Mouse (Mus musculus): ENCODE measurements around the gene Mettl27.
A peak's percentile ranks its signal among the peaks of the same experiment; 100 is the strongest.
"Not testable (repeated sequence)": the region's sequence is repeated elsewhere in the genome, so short reads cannot be mapped to it uniquely, and the experiment has no call there.

The Mettl27 gene

DNA sequence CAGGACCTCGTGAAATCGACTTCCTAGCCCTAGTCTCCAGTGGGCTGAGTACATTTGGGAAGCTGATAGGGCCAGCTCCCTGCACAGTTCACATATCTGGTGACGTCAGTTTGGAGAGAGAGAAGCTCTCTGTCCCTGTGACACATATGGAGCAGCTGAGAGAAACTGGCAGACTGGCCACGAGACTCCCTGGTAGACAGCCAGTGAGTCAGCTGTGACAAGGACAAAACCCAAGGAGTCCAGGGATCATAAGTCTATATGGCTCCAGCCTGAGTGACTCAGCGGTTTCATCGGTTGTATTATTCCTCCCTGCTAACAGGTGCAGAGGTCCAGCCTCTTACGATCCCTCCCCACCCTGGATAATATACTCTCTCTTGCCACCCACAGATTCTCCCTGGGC is 26.9 kb downstream of the Mettl27 start:
- DNase-seq = no peak

DNA sequence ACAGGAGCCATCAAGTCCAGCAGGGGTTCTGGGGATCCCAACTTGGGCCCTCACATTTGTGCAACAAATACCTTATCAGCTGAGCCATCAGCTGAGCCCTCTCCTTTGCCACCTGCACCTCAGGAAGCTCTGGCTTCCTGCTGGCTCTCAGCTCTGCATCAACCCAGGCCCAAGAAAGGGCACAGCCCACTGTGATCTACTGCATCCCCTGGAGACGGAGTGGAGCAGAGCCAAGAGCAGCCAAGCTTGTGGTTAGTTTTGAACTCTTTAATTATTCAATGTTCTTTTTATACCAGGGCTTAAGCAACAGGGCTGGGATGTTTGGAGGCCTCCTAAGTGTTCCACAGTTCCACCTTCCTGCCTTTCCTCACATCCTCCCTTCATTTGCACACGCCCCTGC is 28.3 kb downstream of the Mettl27 start:
- no peak for DNase-seq

DNA sequence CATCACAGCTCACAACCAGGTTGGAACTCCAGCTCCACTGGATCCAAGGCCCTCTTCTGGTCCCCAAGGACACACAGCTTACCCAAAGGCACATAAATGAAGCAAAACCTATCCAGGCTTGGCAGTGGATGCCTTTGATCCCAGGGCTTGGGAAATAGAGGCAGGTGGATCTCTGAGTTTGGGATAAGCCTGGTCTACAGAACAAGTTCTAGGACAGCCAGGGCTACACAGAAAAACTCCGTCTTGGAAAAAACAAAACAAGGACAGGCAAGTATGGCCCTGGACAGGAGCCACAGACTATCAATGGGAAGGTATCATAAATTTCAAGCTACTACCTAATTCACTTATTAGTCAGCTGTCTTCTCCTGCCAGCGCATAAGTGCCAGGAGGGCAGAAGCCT is 29.4 kb downstream of the Mettl27 start:
- DNase-seq = no peak

DNA sequence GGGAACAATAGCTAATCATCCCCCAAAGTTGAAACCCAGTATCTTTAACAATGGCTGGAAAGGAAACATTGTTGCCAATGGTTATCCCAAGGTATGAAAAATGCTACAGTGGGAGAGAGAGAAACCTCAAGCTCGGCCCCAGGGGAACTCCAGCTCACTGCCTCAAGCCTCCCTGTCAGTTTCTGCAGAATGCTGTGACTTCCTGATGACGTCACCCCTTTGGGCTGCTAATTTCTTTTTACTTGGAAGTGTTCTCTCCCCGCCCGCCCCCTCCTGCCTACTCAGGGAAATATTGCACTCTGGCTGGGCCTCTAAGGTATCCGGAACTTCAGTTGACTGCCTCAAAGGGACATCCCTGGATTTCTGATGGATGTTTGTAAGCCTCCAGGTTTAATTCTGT is 31.4 kb downstream of the Mettl27 start:
- DNase-seq = peak; percentile 38

- DNase-seq = not testable (repeated sequence)
These were observed 32.5 kb downstream of the Mettl27 start for GRCm38 (mm10) chr5:134964655-134965054.

- DNase-seq = peak; percentile 83
These were observed 33.3 kb downstream of the Mettl27 start for GRCm38 (mm10) chr5:134965473-134965851.

DNA sequence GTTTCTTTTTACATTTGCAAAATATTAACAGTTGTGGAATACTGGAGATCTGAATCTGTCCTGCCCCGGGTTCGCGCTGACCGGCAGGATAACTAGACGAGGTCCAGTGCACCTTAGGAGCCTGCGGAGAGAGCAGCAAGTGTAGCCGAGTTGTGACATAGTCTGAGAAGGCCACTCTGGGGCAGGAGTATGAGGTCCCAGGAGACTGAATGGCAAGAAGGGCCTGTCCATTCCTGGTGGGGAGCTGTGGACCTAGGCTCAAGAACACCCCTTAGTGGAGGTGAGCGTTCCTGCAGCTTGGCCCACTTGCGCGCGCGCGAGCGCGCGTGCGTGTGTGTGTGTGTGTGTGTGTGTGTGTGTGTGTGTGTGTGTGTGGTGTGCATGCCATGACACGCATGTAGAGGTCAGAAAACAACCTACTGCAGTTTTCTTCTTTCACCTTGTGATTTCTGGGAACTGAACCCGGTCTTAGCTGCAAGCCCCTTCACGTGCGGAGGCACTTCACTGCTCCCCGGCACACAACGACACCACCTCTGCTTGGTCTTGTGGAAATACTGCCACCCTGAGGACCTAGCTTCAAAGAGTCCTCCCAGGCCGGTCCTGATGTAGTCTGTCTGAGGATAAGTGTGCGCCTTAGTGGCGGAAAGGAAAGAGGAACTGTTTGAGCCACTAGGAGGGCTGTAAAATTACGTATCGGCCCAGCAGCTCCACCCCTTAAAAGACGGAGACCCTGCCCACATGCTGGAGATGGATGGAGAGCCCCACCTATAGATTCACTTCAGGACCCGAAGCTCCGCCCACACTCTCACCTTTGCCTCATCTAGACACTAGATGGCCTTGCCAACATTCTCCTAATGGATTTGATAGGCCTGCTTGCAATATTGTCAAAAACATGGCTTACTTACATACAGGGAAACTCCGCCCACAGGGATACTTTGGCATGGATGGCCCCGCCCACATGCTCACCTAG is 34.0 kb downstream of the Mettl27 start:
- peak; percentile 62 for DNase-seq

DNA sequence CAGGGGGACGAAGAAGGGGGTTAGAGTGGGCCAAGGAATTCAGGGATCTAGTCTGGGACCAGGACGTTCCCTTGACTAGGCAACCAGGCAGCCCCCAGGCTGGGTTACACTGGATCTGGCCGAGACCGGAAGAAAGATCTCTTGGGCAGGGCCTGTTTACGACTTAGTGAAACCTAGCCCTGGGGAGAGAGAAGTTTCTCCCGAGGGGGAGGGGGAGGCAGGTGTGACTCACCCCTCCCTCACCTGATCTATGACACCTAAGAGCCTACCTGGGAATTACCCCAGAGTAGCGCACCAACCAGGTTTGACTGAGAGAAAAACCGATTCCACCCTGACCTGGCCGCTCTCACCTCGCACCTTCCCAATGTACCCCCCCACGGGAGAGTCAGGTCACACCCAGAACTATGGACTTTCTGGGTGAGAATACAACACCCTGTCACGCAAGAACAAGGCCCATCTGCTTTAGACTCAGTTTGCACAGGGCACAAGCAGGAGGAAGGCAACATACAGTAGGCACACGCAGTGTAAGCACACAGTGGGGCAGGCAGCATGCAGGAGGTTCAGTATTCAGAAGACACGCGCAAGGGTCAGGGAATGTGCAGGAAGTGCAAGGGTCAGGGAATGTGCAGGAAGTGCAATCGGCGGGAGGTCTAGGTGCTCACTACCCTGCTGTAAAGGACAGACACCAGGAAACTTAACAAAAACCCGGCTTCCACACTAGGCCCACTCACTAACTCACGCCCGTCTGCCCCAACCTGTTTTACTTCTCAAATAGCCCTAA is 35.2 kb downstream of the Mettl27 start:
- no peak for DNase-seq

- DNase-seq = no peak
These were observed 38.5 kb downstream of the Mettl27 start for GRCm38 (mm10) chr5:134970671-134971070.

DNA sequence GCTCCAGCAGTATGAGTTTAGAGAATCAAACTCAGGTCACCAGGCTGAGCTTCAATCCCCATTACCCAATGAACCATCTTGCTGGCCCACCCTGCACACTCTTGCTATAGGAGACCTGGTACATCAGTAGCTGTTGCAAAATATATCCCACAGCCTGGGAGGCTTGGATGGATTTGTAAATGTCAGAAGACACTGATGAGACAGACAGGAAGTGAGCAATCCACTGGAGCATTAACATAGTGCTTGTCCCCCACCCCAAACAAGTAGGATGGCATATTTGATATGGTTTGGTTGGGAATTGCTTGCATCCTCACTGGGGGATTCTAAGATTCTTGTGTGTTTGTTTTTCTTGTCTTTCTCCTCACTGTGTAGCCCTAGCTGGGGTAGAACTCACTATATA is 40.9 kb downstream of the Mettl27 start:
- DNase-seq = no peak

GRCm38 (mm10) chr5:134973526-134973925 is 41.4 kb downstream of the Mettl27 start:
- no peak for DNase-seq

DNA sequence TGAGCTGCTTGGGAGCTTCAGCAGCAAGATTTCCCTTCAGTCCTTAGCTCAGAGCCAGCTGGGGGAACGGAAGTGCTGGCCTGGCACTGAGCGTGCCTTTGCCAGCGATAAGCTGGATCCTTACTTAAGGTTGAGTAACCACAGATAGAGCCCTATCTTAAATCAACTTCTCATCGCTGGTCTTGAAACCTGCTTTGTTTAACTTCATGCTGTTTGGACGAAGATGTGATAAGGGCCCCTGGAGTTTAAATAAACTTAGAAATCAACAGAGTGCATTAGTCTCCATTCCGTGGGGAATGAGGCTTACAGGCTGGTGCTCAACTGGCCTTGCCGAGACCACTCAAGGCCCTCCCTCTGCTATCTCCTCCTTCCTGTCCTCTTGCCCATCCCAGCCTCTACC is 42.1 kb downstream of the Mettl27 start:
- DNase-seq = no peak

GRCm38 (mm10) chr5:134974921-134975320 is 42.8 kb downstream of the Mettl27 start:
- DNase-seq = no peak

- no peak for DNase-seq
These were observed 44.0 kb downstream of the Mettl27 start for GRCm38 (mm10) chr5:134976164-134976563.

- DNase-seq = no peak
These were observed 44.5 kb downstream of the Mettl27 start for GRCm38 (mm10) chr5:134976577-134977250.

- DNase-seq = no peak
These were observed 45.7 kb downstream of the Mettl27 start for GRCm38 (mm10) chr5:134977837-134978236.

DNA sequence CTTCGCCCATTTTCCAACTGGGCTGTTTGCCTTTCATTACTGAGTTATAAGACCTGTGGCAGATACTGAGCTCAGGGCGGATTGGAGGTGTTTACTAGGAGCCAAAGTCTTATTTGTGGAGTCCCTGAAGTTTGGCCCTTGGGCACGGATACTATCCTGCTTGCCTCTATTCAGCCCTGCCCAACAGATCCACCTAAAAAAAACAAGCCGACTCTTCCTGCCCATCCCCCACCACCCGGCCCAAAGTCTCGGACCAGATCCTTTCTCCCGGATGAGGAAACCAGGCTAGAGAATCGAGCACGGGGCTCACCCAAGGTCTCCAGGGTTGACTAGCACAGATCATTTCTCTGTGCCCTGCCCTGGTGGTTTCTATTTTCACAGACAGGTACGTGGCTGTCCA is 49.0 kb downstream of the Mettl27 start:
- peak; percentile 38 for DNase-seq

DNA sequence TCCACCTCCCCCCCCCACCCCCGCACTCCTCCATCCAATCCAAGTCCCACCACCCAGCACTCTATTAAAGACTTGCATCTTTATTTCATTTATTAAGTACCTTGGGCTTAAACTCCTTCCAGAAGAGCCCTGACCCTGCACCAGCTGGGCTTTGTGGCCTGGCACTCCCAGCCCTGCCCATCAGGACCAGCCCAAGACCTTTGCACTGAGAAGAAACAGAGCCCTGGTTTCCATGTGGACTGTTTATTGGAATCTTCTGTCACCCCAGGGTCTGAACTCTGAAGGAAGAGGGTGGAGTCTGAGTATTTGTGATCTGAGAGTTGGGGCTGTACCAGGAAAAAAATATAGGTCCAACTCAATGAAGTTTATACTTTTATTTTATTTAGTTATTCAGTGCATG is 50.9 kb downstream of the Mettl27 start:
- no peak for DNase-seq

- DNase-seq = no peak
These were observed 51.6 kb downstream of the Mettl27 start for GRCm38 (mm10) chr5:134983771-134984170.

DNA sequence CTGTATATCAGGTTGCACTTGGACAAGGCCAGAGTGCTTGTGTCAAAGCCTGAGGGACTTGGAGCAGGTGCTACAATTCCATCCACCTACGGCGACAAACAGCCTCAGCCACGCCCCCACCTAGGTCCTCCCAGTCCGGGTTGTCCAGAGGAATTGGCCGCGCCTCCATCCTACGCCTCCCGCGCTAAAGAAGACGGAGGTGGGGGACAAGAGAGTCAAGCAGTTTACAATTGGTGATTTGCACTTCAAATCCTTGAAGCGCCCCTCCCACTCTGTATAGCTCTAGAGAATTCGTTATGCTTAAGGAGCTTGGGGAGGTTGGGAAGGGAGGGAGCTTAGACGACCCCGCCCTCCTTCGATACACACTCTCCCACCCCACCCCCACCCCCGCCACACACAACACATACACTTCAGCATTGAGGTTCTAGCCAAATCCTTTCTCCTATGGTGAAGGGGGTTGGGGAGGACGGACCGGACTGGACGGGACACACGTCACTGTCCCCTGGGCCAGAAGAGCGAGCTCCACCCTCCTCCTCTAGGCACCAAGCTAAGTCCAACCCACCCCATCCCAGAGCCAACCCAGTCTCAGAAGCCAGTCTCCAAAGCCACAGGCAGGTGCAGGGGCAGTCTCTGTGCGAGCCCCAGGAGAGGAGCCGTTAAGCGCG is 53.6 kb downstream of the Mettl27 start, which contains the start of gene Cldn3:
TSS of gene Cldn3 (plus strand) at position 582 of the 665 bp plus-strand sequence.
- DNase-seq = peak; percentile 82

DNA sequence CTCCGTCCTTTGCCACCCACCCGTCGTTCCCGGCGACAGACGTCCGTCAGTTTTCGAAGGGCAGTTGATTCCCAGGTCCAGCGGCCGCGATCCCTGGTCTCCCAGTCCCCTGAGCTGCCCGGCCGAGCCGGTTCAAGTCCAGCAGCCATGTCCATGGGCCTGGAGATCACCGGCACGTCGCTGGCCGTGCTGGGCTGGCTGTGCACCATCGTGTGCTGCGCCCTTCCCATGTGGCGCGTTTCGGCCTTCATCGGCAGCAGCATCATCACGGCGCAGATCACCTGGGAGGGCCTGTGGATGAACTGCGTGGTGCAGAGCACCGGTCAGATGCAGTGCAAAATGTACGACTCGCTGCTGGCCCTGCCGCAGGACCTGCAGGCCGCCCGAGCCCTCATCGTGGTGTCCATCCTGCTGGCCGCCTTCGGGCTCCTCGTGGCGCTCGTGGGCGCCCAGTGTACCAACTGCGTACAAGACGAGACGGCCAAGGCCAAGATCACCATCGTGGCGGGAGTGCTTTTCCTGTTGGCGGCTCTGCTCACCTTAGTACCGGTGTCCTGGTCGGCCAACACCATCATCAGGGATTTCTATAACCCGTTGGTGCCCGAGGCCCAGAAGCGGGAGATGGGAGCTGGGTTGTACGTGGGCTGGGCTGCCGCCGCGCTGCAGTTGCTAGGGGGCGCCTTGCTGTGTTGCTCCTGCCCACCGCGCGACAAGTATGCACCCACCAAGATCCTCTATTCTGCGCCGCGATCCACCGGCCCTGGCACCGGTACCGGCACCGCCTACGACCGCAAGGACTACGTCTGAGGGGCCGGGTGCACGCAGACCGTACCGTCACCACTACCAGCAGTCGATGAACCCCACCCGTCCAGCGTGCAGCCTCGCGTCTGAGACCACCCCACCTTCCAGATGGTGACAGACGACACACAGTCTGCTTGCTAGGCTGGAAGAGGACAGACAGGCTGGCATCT is 54.4 kb downstream of the Mettl27 start:
- DNase-seq = no peak
